Mouse (Mus musculus) heart, adult 9 months (tissue): ENCODE results near the gene Dgkb.

ENCODE experiments used
- DNase-seq, 2 experiments: peaks; one replicate each; pipeline ENCODE4 v3.0.0; 2022; ENCODE audit warnings: low spot score in 2 of 2

The Dgkb gene

GRCm38 (mm10) chr12:38593653-38594052 lies 776.1 kb downstream of the Dgkb start:
- DNase-seq = no peak

- peak; percentile 49 to 52 for DNase-seq
Observed at GRCm38 (mm10) chr12:38594055-38594454, 776.5 kb downstream of the Dgkb start.

- DNase-seq = no peak
Observed at GRCm38 (mm10) chr12:38596416-38597062, 779.0 kb downstream of the Dgkb start.

- no peak for DNase-seq
Observed at GRCm38 (mm10) chr12:38598096-38598495, 780.6 kb downstream of the Dgkb start.

- no peak for DNase-seq
Observed at GRCm38 (mm10) chr12:38600165-38600845, 782.8 kb downstream of the Dgkb start.

- no peak for DNase-seq
Observed at GRCm38 (mm10) chr12:38608104-38608503, 790.6 kb downstream of the Dgkb start.

GRCm38 (mm10) chr12:38668265-38668664 lies 850.7 kb downstream of the Dgkb start:
- no peak for DNase-seq
